Mouse (Mus musculus) lung, embryonic 14.5 days (tissue): ENCODE results near the gene Snx5. TPM values are rescaled to one million over a fixed set of nuclear protein-coding genes. Genes with fewer than 3 reads are reported as not detected.
A peak's percentile ranks its signal among the peaks of the same experiment; 100 is the strongest.

ENCODE experiments used
- ATAC-seq: fragments of 200-750 bp; cut with Nextera tagmentation; 2 replicates; pipeline ENCODE4 v1.8.0; 2017; ENCODE audit warnings: mild to moderate bottlenecking, moderate TSS enrichment, moderate library complexity; ENCODE audit not compliant: insufficient read depth
- DNase-seq: peaks from one replicate; pipeline ENCODE4 v3.0.0-alpha.2; 2015
- H3K27ac ChIP-seq: fragments of 300-500 bp; sonication (generic); 2 replicates; pipeline ENCODE4 v1.5.1; 2014; ENCODE audit warnings: low read depth, mild to moderate bottlenecking, moderate library complexity
- H3K27me3 ChIP-seq: fragments of 300-500 bp; sonication (generic); 2 replicates; pipeline ENCODE4 v1.6.1; 2014; ENCODE audit warnings: low read length, control low read depth; ENCODE audit not compliant: insufficient read depth
- H3K36me3 ChIP-seq: fragments of 300-500 bp; sonication (generic); 2 replicates; pipeline ENCODE4 v1.6.1; 2014; ENCODE audit warnings: control low read depth; ENCODE audit not compliant: insufficient read depth
- H3K4me1 ChIP-seq: fragments of 300-500 bp; sonication (generic); 2 replicates; pipeline ENCODE4 v1.6.1; 2014; ENCODE audit warnings: antibody characterized with exemption, control low read depth; ENCODE audit not compliant: insufficient read depth
- H3K4me2 ChIP-seq: fragments of 300-500 bp; sonication (generic); 2 replicates; pipeline ENCODE4 v1.6.1; 2014; ENCODE audit warnings: mild to moderate bottlenecking
- H3K4me3 ChIP-seq: fragments of 300-500 bp; sonication (generic); 2 replicates; pipeline ENCODE4 v1.5.1; 2014; ENCODE audit warnings: low read depth, low read length
- H3K9ac ChIP-seq: fragments of 300-500 bp; sonication (generic); 2 replicates; pipeline ENCODE4 v1.6.1; 2014
- H3K9me3 ChIP-seq: fragments of 300-500 bp; sonication (generic); 2 replicates; pipeline ENCODE4 v1.6.1; 2016; ENCODE audit warnings: low read depth, low read length, control low read depth
- CTCF ChIP-seq: IDR thresholded peaks from 2 replicates; pipeline ENCODE4 v1.5.1; 2016; ENCODE audit warnings: antibody characterized with exemption, low read depth
- whole genome bisulfite sequencing: fragments of 180-500 bp; shearing (Covaris S2); extraction: QIAGEN DNeasy Blood & Tissue Kit; methylation state at CpG from one replicate; pipeline ENCODE4 v1.1.7; 2014; 5-methylcytosine and 5-hydroxymethylcytosine counted together
- polyA plus RNA-seq: library from polyadenylated mRNA; unstranded; fragments of >200 nt; fragmentation: Nextera tagmentation; extraction: Ambion mirVana; gene quantifications from 2 replicates; pipeline ENCODE4 v1.2.1, GENCODE M21; 2014

Gene Snx5
- polyA plus RNA-seq, 1 experiment from 2014 or later, result 135 TPM

GRCm38 (mm10) chr2:144299749-144300669, 29.3 kb upstream of the Snx5 start:
- 50% methylated on average over 9 of the region's 9 CpGs for WGBS
- Histone ChIP-seq H3K4me3 (no peak overlapping the region), H3K9ac (no peak overlapping the region), H3K9me3 (no peaks in the 10 kb centered on the region), H3K27ac (no peak overlapping the region), H3K4me2 (no peak overlapping the region), H3K36me3 (no peaks in the 10 kb centered on the region), H3K27me3 (no peaks in the 10 kb centered on the region), H3K4me1 (peaks cover 3% of the 10 kb centered on the region; the same call in 1 of the 2 replicates)
- ATAC-seq (0 out of 2 replicates have a peak, but pooled peaks have one; percentile 25), DNase-seq (peak; percentile 35)
- TF ChIP-seq CTCF, result no peak

DNA sequence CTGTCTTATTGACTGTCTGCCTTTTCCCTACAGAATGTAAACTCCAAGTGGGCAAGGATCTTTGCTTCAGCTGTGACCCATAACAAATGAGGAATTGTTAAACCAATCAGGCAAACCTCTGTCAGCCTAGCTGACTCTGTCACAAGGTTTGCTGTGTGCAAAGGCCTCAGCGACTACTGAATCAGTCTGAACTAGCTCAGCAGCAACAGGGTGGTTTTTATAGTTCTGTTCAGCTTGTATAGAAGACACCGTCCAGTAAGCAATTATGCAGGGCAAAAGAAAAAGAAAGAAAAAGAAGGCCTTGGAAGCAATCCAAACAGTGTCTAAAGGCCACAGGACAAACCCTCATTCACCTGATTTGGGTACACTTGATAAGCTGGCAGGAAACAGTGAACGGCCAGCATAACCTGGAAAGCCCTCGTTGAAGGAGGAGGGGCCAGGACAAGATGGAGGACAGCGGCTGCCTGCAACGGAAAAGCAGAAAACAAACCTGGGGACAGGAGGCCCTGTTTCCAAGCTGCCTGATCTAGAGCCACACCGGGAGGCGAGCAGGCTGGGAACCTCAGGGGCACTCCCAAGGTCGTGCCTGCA, 24.5 kb upstream of the Snx5 start:
- WGBS, result 59% methylated on average over 9 of the region's 9 CpGs

GRCm38 (mm10) chr2:144291600-144292305, 21.0 kb upstream of the Snx5 start:
- Histone ChIP-seq H3K4me2 (no peak overlapping the region), H3K9ac (no peak overlapping the region), H3K9me3 (no peaks in the 10 kb centered on the region), H3K36me3 (no peaks in the 10 kb centered on the region), H3K4me3 (no peak overlapping the region), H3K27me3 (no peaks in the 10 kb centered on the region), H3K27ac (no peak overlapping the region), H3K4me1 (no peaks in the 10 kb centered on the region)
- DNase-seq (no peak), ATAC-seq (no peak)
- 73% methylated on average over 11 of the region's 11 CpGs for WGBS
- TF ChIP-seq CTCF, result no peak

More for the DNA sequence above, 24.5 kb upstream of the Snx5 start:
- Histone ChIP-seq H3K27ac (no peak overlapping the region), H3K27me3 (no peaks in the 10 kb centered on the region), H3K36me3 (no peaks in the 10 kb centered on the region), H3K9me3 (no peaks in the 10 kb centered on the region), H3K4me1 (peaks cover 2% of the 10 kb centered on the region; the same call in 1 of the 2 replicates), H3K9ac (no peak overlapping the region), H3K4me3 (no peak overlapping the region), H3K4me2 (no peak overlapping the region)
- DNase-seq, result no peak
- no peak for ATAC-seq
- TF ChIP-seq CTCF, result no peak

DNA sequence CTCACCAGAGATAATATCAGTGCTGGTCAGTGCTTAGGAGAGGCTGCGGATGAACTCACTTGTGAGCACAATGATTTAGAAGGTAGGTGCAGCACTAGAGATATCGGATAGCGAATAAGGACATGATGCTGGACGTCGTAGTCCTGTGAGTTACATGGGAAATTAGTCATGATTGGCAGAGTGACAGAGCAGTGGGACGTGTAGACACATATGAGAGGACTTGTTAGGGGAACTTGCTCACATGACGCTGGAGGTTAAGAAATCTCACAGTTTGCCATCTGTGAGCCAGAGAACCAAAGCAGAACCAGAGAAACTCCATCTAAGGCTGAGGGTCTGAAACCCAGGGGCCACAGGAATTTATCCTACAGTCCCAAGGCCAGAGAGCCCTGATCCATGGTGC, 19.6 kb upstream of the Snx5 start:
- TF ChIP-seq CTCF, result no peak
- whole genome bisulfite sequencing, result 79% methylated on average over 7 of the region's 7 CpGs
- no peak overlapping the region for H3K9ac ChIP-seq
- H3K27ac ChIP-seq, result no peak overlapping the region
- H3K4me2 ChIP-seq, result no peak overlapping the region
- H3K4me3 ChIP-seq, result no peak overlapping the region
- no peaks in the 10 kb centered on the region for H3K27me3 ChIP-seq
- no peak for ATAC-seq
- no peaks in the 10 kb centered on the region for H3K36me3 ChIP-seq
- DNase-seq, result no peak
- no peaks in the 10 kb centered on the region for H3K9me3 ChIP-seq
- no peaks in the 10 kb centered on the region for H3K4me1 ChIP-seq

DNA sequence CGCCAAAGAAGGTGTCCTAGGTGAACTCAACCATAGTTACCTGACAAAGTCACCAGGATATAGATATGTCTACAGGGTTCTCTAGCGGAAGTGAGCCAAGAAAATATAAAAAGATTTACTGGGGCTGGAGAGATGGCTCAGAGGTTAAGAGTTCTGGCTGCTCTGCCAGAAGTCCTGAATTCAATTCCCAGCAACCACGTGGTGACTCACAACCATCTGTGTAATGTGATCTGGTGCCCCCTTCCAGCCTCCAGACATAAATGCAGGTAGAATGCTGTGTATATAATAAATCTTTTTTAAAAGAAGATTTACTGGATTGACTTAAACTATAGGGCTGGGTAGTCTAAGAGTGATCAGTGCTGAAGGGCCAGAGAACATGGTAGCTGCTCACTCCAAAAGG, 10.7 kb upstream of the Snx5 start:
- Histone ChIP-seq H3K4me2 (no peak overlapping the region), H3K9me3 (no peaks in the 10 kb centered on the region), H3K36me3 (peaks cover 26% of the 10 kb centered on the region), H3K9ac (no peak overlapping the region), H3K27ac (no peak overlapping the region), H3K4me3 (no peak overlapping the region), H3K27me3 (no peaks in the 10 kb centered on the region), H3K4me1 (no peaks in the 10 kb centered on the region)
- ATAC-seq, result no peak
- no peak for DNase-seq
- 65% methylated on average over 3 of the region's 3 CpGs for WGBS
- TF ChIP-seq CTCF, result no peak

DNA sequence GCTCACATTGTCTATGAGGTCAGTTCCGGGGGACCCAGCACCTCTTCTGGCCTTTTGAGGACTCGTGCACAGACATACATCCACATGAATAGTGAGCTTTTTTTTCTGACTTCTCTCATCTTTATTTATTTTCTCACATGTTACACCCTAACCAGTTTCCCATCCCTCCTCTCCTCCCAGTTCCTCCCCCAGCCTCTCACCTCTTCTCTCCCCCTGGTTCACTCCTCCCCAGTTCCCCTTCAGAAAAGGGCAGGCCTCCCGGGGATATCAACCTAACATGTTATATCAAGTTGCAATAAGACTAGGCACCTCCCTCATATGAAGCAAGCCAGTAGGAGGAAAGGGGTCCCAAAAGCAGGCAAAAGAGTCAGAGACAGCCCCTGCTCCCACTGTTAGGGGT, 9.9 kb upstream of the Snx5 start:
- Histone ChIP-seq H3K27ac (no peak overlapping the region), H3K9me3 (no peaks in the 10 kb centered on the region), H3K4me2 (no peak overlapping the region), H3K36me3 (peaks cover 30% of the 10 kb centered on the region), H3K4me1 (no peaks in the 10 kb centered on the region), H3K4me3 (no peak overlapping the region), H3K9ac (no peak overlapping the region), H3K27me3 (no peaks in the 10 kb centered on the region)
- 73% methylated on average over 3 of the region's 3 CpGs for WGBS
- no peak for ATAC-seq
- TF ChIP-seq CTCF, result no peak
- no peak for DNase-seq

- no peak overlapping the region for H3K9ac ChIP-seq
- DNase-seq (peak; percentile 27), ATAC-seq (no peak)
- WGBS, result 81% methylated on average over 5 of the region's 5 CpGs
- H3K4me2 ChIP-seq, result no peak overlapping the region
- H3K27me3 ChIP-seq, result no peaks in the 10 kb centered on the region
- peaks cover 32% of the 10 kb centered on the region for H3K36me3 ChIP-seq
- TF ChIP-seq CTCF, result no peak
- no peak overlapping the region for H3K4me3 ChIP-seq
- no peaks in the 10 kb centered on the region for H3K9me3 ChIP-seq
- H3K27ac ChIP-seq, result no peak overlapping the region; the same call in 1 of the 2 replicates
- H3K4me1 ChIP-seq, result no peaks in the 10 kb centered on the region
These were observed 9.0 kb upstream of the Snx5 start for GRCm38 (mm10) chr2:144279742-144280141.
